Comparison of ENCODE assay signal across 29 mouse cellular contexts in genomic region chr9:117084471-117084870, GRCm38 (mm10).
"Had no signal": no experiment of that assay in that cellular context is flagged by ENCODE, and none has a peak within 500 bp of the region (broad histone marks: within the 10 kb centered on the region; RNA-seq: fewer than 3 reads in every experiment).

No protein-coding gene starts in this region.

- H3K27me3 ChIP-seq: heart, embryonic 12.5 days; heart, embryonic 13.5 days; heart, embryonic 15.5 days; hindbrain, embryonic 12.5 days; hindbrain, embryonic 13.5 days; hindbrain, embryonic 15.5 days; intestine, embryonic 15.5 days; kidney, embryonic 15.5 days had no signal

- H3K9me3 ChIP-seq: heart, embryonic 13.5 days; heart, embryonic 15.5 days; hindbrain, embryonic 10.5 days; hindbrain, embryonic 12.5 days; hindbrain, embryonic 13.5 days; hindbrain, embryonic 15.5 days; intestine, embryonic 15.5 days; kidney, embryonic 15.5 days had no signal

- H3K4me3 ChIP-seq: heart, embryonic 12.5 days; heart, embryonic 13.5 days; heart, embryonic 15.5 days; hindbrain, embryonic 10.5 days; hindbrain, embryonic 12.5 days; hindbrain, embryonic 13.5 days; hindbrain, embryonic 15.5 days; intestine, embryonic 15.5 days; kidney, embryonic 15.5 days; layer of hippocampus, adult 2 months; left cerebral cortex, adult 2 months had no signal

- H3K27ac ChIP-seq: heart, embryonic 13.5 days; heart, embryonic 15.5 days; hindbrain, embryonic 10.5 days; hindbrain, embryonic 12.5 days; hindbrain, embryonic 13.5 days; hindbrain, embryonic 14.5 days; hindbrain, embryonic 15.5 days; hindbrain, postnatal 0 days; intestine, embryonic 15.5 days; kidney, embryonic 15.5 days; kidney, postnatal 0 days; layer of hippocampus, adult 2 months; left cerebral cortex, adult 2 months had no signal

- H3K36me3 ChIP-seq: heart, embryonic 15.5 days; hindbrain, embryonic 10.5 days; hindbrain, embryonic 12.5 days; hindbrain, embryonic 13.5 days; hindbrain, embryonic 15.5 days; intestine, embryonic 15.5 days had no signal

- DNase-seq: heart, postnatal 14 days; heart, postnatal 36 days; heart, postnatal 4 days; kidney, adult 11 months; kidney, adult 18-20 months; kidney, adult 2 months; kidney, adult 8-10 months; kidney, adult 9 months; kidney, postnatal 10 days; kidney, postnatal 14 days; kidney, postnatal 25 days; kidney, postnatal 36 days; kidney, postnatal 4 days; layer of hippocampus, adult 9-11 months; layer of hippocampus, postnatal 36 days had no signal

- H3K4me1 ChIP-seq: heart, embryonic 12.5 days; heart, embryonic 15.5 days; intestine, embryonic 15.5 days had no signal
